ENCODE assay signal across 8 mouse cellular contexts in genomic region chr13:35773763-35774162, GRCm38 (mm10).
DNase-seq lines count a peak whose midpoint lies in the region; ATAC-seq and TF ChIP-seq lines count a peak whose summit lies in the region.

No protein-coding gene starts in this region.

- no peaks in the 10 kb centered on the region for H3K9me3 ChIP-seq in forebrain, embryonic 13.5 days (replicated peaks)

- intact Hi-C loops in heart, postnatal 10 days (cut with DNase I) = loop anchor here (1.0 to 5.0 kb wide), 2 partner anchors 174 to 741 kb away; no protein-coding TSS in a partner anchor
- intact Hi-C loops in heart, postnatal 25 days (cut with DNase I) = loop anchor here (1.0 to 5.0 kb wide), 2 partner anchors 174 to 741 kb away; no protein-coding TSS in a partner anchor

- H3K4me3 ChIP-seq in thymus, adult 2 months (ENCODE audit: control insufficient read depth, insufficient read depth, low read length) = no peak overlapping the region
- no peak overlapping the region for H3K4me3 ChIP-seq in embryonic fibroblast, embryonic 13.5 days (ENCODE audit: insufficient read depth, low read length)
- H3K4me3 ChIP-seq in forebrain, embryonic 13.5 days = no peak overlapping the region

- 0 out of 2 replicates have a peak, but pooled peaks cover 2% of the 10 kb centered on the region for H3K4me1 ChIP-seq in thymus, adult 2 months (replicated peaks; ENCODE audit: control insufficient read depth, insufficient read depth, low read length)
- peaks cover 4% of the 10 kb centered on the region; the same call in 1 of the 2 replicates for H3K4me1 ChIP-seq in embryonic fibroblast, embryonic 13.5 days (ENCODE audit: control insufficient read depth, insufficient read depth, low read length)
- H3K4me1 ChIP-seq in forebrain, embryonic 13.5 days = 0 out of 2 replicates have a peak, but pooled peaks cover 15% of the 10 kb centered on the region

- H3K27me3 ChIP-seq in thymus, adult 2 months (ENCODE audit: control insufficient read depth, insufficient read depth, low read length) = no peaks in the 10 kb centered on the region
- no peaks in the 10 kb centered on the region for H3K27me3 ChIP-seq in forebrain, embryonic 13.5 days

- no peak for TF ChIP-seq POLR2A in thymus, adult 2 months (IDR thresholded peaks at IDR 0.05; ENCODE audit: control insufficient read depth, extremely low read depth, insufficient read depth, low read length, poor library complexity)
- no peak for TF ChIP-seq POLR2A in embryonic fibroblast, embryonic 13.5 days (IDR thresholded peaks at IDR 0.05; ENCODE audit: low read depth, low read length)

- 90% methylated on average over 7 of the region's 7 CpGs for WGBS in thymus, adult 2 months
- WGBS in forebrain, embryonic 13.5 days = 59% methylated on average over 7 of the region's 7 CpGs

- no peak for TF ChIP-seq CTCF in thymus, adult 2 months (IDR thresholded peaks at IDR 0.05; ENCODE audit: borderline replicate concordance, control insufficient read depth, extremely low read depth, insufficient read depth, low read length, poor library complexity)
- TF ChIP-seq CTCF in embryonic fibroblast, embryonic 13.5 days (IDR thresholded peaks at IDR 0.05; ENCODE audit: borderline replicate concordance, insufficient read depth, low read length) = peak; percentile 63; the same call in 1 of the 2 replicates

- H3K36me3 ChIP-seq in thymus, adult 2 months (ENCODE audit: control insufficient read depth, insufficient read depth, low read length) = no peaks in the 10 kb centered on the region
- H3K36me3 ChIP-seq in forebrain, embryonic 13.5 days (ENCODE audit: poor library complexity, severe bottlenecking) = no peaks in the 10 kb centered on the region

- H3K9ac ChIP-seq in forebrain, embryonic 13.5 days = no peak overlapping the region

- no peak for ATAC-seq in forebrain, embryonic 13.5 days
- no peak; the same call in 1 of the 2 replicates for ATAC-seq in granulocyte monocyte progenitor cell, adult 5-6 weeks (replicated peaks; ENCODE audit: poor library complexity, severe bottlenecking)

- H3K4me2 ChIP-seq in forebrain, embryonic 13.5 days = no peak overlapping the region

- peak; percentile 32 to 48 for DNase-seq in heart, postnatal 10 days
- DNase-seq in heart, postnatal 25 days (ENCODE audit: low spot score) = no peak
- DNase-seq in thymus, adult 2 months = peak; percentile 13
- no peak for DNase-seq in thymus, postnatal 36 days
- peak; percentile 57 for DNase-seq in testis, postnatal 10 days (ENCODE audit: low spot score)

- H3K27ac ChIP-seq in thymus, adult 2 months (ENCODE audit: control insufficient read depth, insufficient read depth, low read length) = no peak overlapping the region
- no peak overlapping the region for H3K27ac ChIP-seq in embryonic fibroblast, embryonic 13.5 days (ENCODE audit: insufficient read depth, low read length)
- H3K27ac ChIP-seq in forebrain, embryonic 13.5 days = no peak overlapping the region

Comparison
In these comparisons a context has a peak if more than half of its experiments do, and no peak if none do; other contexts are left out.
1. DNase-seq: peak in heart, postnatal 10 days (2 of 2), thymus, adult 2 months (single experiment) and testis, postnatal 10 days (single experiment); none in heart, postnatal 25 days (single experiment) and thymus, postnatal 36 days (0 of 2).